Comparison of ENCODE assay signal across 8 mouse cellular contexts in the genomic region with DNA sequence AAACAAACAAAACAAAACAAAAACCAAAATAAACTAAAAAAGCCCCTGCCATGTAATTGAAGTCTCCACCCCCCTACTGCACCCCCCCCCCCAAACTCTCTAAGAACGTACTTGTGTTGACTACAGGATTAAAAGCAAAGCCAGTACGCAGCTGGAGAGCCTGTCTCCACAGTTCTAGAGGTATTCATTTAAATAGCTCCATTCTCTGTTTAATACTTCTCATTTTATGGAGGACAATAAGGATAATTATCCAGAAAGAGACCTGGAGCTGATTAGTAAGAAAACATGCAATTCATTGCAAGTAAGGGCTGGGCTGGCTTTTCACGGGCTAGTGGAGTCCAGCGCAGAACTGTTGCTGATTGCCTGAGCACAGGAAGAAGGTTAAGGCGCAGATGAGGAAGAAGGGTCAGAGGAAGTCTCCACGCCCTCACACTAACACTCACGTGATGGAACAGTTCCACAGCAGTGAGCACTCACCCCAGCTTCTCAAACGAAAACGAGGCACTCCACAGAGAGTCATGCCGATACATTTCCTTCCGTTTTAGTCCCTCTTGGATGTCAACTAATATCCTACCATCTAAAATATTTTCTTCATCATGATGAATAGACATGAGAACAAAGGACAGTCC. TPM values are rescaled to one million over a fixed set of nuclear protein-coding genes. Genes with fewer than 3 reads are reported as not detected.
DNase-seq lines count a peak whose midpoint lies in the region; ATAC-seq and TF ChIP-seq lines count a peak whose summit lies in the region.

No protein-coding gene starts in this region.

- no peak overlapping the region for H3K4me3 ChIP-seq in heart, embryonic 16.5 days (ENCODE audit: low read length)
- no peak overlapping the region for H3K4me3 ChIP-seq in heart, embryonic 10.5 days
- no peak overlapping the region for H3K4me3 ChIP-seq in hindbrain, postnatal 0 days (ENCODE audit: low read length)

- intact Hi-C loops in heart, postnatal 14 days (cut with DNase I) = no loop called here
- intact Hi-C loops in gastrocnemius, postnatal 36 days (cut with DNase I) = no loop called here

- no peaks in the 10 kb centered on the region for H3K27me3 ChIP-seq in heart, embryonic 16.5 days (ENCODE audit: control insufficient read depth, insufficient read depth, low read length)
- H3K27me3 ChIP-seq in heart, embryonic 10.5 days (ENCODE audit: insufficient read depth, poor library complexity, severe bottlenecking) = no peaks in the 10 kb centered on the region
- H3K27me3 ChIP-seq in hindbrain, postnatal 0 days (ENCODE audit: insufficient read depth, low read length) = no peaks in the 10 kb centered on the region

- H3K9me3 ChIP-seq in heart, embryonic 16.5 days (replicated peaks; ENCODE audit: control insufficient read depth, low read length) = no peaks in the 10 kb centered on the region
- no peaks in the 10 kb centered on the region for H3K9me3 ChIP-seq in heart, embryonic 10.5 days
- H3K9me3 ChIP-seq in hindbrain, postnatal 0 days (ENCODE audit: low read length) = no peaks in the 10 kb centered on the region

- DNase-seq in heart, embryonic 10.5 days (ENCODE audit: low spot score) = no peak
- DNase-seq in heart, postnatal 14 days = peak; percentile 28 to 35
- DNase-seq in lung, postnatal 36 days = peak; percentile 73
- DNase-seq in thymus, postnatal 25 days = peak; percentile 55
- no peak for DNase-seq in hindbrain, postnatal 0 days (ENCODE audit: low spot score)
- no peak for DNase-seq in gastrocnemius, postnatal 10 days
- no peak for DNase-seq in gastrocnemius, postnatal 36 days

- no peak overlapping the region for H3K9ac ChIP-seq in heart, embryonic 16.5 days (ENCODE audit: low read length)
- H3K9ac ChIP-seq in hindbrain, postnatal 0 days (replicated peaks; ENCODE audit: low read length) = no peak overlapping the region

- 67% methylated on average over 11 of the region's 11 CpGs for WGBS in heart, embryonic 16.5 days
- WGBS in heart, embryonic 10.5 days = 68% methylated on average over 11 of the region's 11 CpGs
- 71% methylated on average over 11 of the region's 11 CpGs for WGBS in hindbrain, postnatal 0 days

- ATAC-seq in heart, embryonic 16.5 days (replicated peaks; ENCODE audit: extremely low read depth, insufficient read depth, low FRiP score) = no peak
- ATAC-seq in hindbrain, postnatal 0 days = no peak

- H3K4me1 ChIP-seq in heart, embryonic 16.5 days (ENCODE audit: control insufficient read depth, insufficient read depth, low read length) = peaks cover 16% of the 10 kb centered on the region
- peaks cover 8% of the 10 kb centered on the region; the same call in 1 of the 2 replicates for H3K4me1 ChIP-seq in heart, embryonic 10.5 days
- 0 out of 2 replicates have a peak, but pooled peaks cover 3% of the 10 kb centered on the region for H3K4me1 ChIP-seq in hindbrain, postnatal 0 days (ENCODE audit: insufficient read depth, low read length)

- H3K36me3 ChIP-seq in heart, embryonic 16.5 days (ENCODE audit: control insufficient read depth, insufficient read depth) = no peaks in the 10 kb centered on the region
- no peaks in the 10 kb centered on the region for H3K36me3 ChIP-seq in heart, embryonic 10.5 days
- no peaks in the 10 kb centered on the region for H3K36me3 ChIP-seq in hindbrain, postnatal 0 days (ENCODE audit: insufficient read depth, low read length)

- H3K4me2 ChIP-seq in heart, embryonic 16.5 days (ENCODE audit: low read depth, low read length) = no peak overlapping the region
- no peak overlapping the region for H3K4me2 ChIP-seq in hindbrain, postnatal 0 days (ENCODE audit: low read depth, low read length)

- no peak for TF ChIP-seq CTCF in hindbrain, postnatal 0 days (IDR thresholded peaks at IDR 0.05; ENCODE audit: low read depth)

- peak overlapping the region; percentile 37 for H3K27ac ChIP-seq in heart, embryonic 16.5 days (ENCODE audit: low read length)
- no peak overlapping the region for H3K27ac ChIP-seq in heart, embryonic 10.5 days
- H3K27ac ChIP-seq in hindbrain, postnatal 0 days = no peak overlapping the region

RNA-seq across cellular contexts. Expression of a gene that starts 11.3 kb away (rescaled TPM):
- 10.3 and 11.2 TPM in 2 replicates for polyA plus RNA-seq in heart, embryonic 16.5 days (2015; fragmentation: Nextera tagmentation; extraction: Ambion mirVana)
- polyA plus RNA-seq in heart, embryonic 10.5 days (2016; fragmentation: Nextera tagmentation; extraction: Ambion mirVana) = 3.4 TPM in 2 replicates
- 10 to 100 TPM; 10.6 to 11.9 TPM for total RNA-seq in heart, postnatal 14 days (2021)
- total RNA-seq in hindbrain, postnatal 0 days (2014; rRNA removed) = 11.2 and 14.2 TPM in 2 replicates
- 14.9 and 19.9 TPM in 2 replicates for polyA plus RNA-seq in hindbrain, postnatal 0 days (2015; fragmentation: Nextera tagmentation; extraction: Ambion mirVana)
- 10 to 100 TPM; 12.6 to 17.3 TPM for total RNA-seq in gastrocnemius, postnatal 10 days (2021)
- total RNA-seq in gastrocnemius, postnatal 36 days (2021) = 1 to 10 TPM; 2.9 to 3.7 TPM

RNA-seq across cellular contexts. Expression of a gene that starts 21.7 kb away (rescaled TPM):
- 3.8 and 4.0 TPM in 2 replicates for polyA plus RNA-seq in heart, embryonic 16.5 days (2015; fragmentation: Nextera tagmentation; extraction: Ambion mirVana)
- polyA plus RNA-seq in heart, embryonic 10.5 days (2016; fragmentation: Nextera tagmentation; extraction: Ambion mirVana) = 3.6 and 4.0 TPM in 2 replicates
- 1 to 10 TPM; 4.9 to 5.2 TPM for total RNA-seq in heart, postnatal 14 days (2021)
- 9.3 and 10.6 TPM in 2 replicates for total RNA-seq in hindbrain, postnatal 0 days (2014; rRNA removed)
- 2.4 and 2.6 TPM in 2 replicates for polyA plus RNA-seq in hindbrain, postnatal 0 days (2015; fragmentation: Nextera tagmentation; extraction: Ambion mirVana)
- total RNA-seq in gastrocnemius, postnatal 10 days (2021) = 1 to 10 TPM; 3.8 to 4.0 TPM
- total RNA-seq in gastrocnemius, postnatal 36 days (2021) = 1 to 10 TPM; 2.4 to 3.1 TPM

Comparison
In these comparisons a context has a peak if more than half of its experiments do, and no peak if none do; other contexts are left out.
1. DNase-seq: peak in heart, postnatal 14 days (2 of 2), lung, postnatal 36 days (single experiment) and thymus, postnatal 25 days (single experiment); none in heart, embryonic 10.5 days (single experiment), hindbrain, postnatal 0 days (single experiment), gastrocnemius, postnatal 10 days (single experiment) and gastrocnemius, postnatal 36 days (0 of 2).